Mouse (Mus musculus): ENCODE results near the gene Gm20683. TPM values are rescaled to one million over a fixed set of nuclear protein-coding genes. Genes with fewer than 3 reads are reported as not detected.

The Gm20683 gene
- total and polyA plus RNA-seq, 2 experiments from 2014 or later: 11.9 to 25.8 TPM

- no peak for TF ChIP-seq CTCF (IDR thresholded peaks at IDR 0.05)
- WGBS: 93% methylated on average over 6 of the region's 6 CpGs
- DNase-seq (ENCODE audit: low spot score) (no peak), ATAC-seq (ENCODE audit: low FRiP score) (no peak)
- Histone ChIP-seq H3K4me3 (ENCODE audit: low read depth, low read length) (no peak overlapping the region), H3K9me3 (ENCODE audit: low read length) (no peaks in the 10 kb centered on the region), H3K36me3 (ENCODE audit: insufficient read depth, low read length) (peaks cover 9% of the 10 kb centered on the region), H3K4me2 (ENCODE audit: low read depth, low read length, poor library complexity, severe bottlenecking) (peak overlapping the region; percentile 89; the same call in 1 of the 2 replicates), H3K27me3 (ENCODE audit: insufficient read depth, low read length) (no peaks in the 10 kb centered on the region), H3K9ac (replicated peaks; ENCODE audit: low read length, poor library complexity, severe bottlenecking) (no peak overlapping the region), H3K4me1 (ENCODE audit: insufficient read depth, low read length) (peaks cover 7% of the 10 kb centered on the region; the same call in 1 of the 2 replicates), H3K27ac (ENCODE audit: low read depth, low read length) (no peak overlapping the region)
These were observed 18.7 kb upstream of the Gm20683 start for GRCm38 (mm10) chr17:25860229-25860628.

GRCm38 (mm10) chr17:25844396-25844901 is 2.9 kb upstream of the Gm20683 start, which contains the start of gene Rhot2:
TSS of gene Rhot2 (minus strand) at chr17:25844851.
- ATAC-seq (ENCODE audit: low FRiP score) (peak; percentile 93), DNase-seq (ENCODE audit: low spot score) (peak; percentile 96)
- H3K4me3 ChIP-seq (ENCODE audit: low read depth, low read length): peak within 1 kb of the TSS; percentile 79
- peaks cover 46% of the 10 kb centered on the region for H3K36me3 ChIP-seq (ENCODE audit: insufficient read depth, low read length)
- no peaks in the 10 kb centered on the region for H3K27me3 ChIP-seq (ENCODE audit: insufficient read depth, low read length)
- H3K27ac ChIP-seq (ENCODE audit: low read depth, low read length): peak within 1 kb of the TSS; percentile 80
- peaks cover 9% of the 10 kb centered on the region for H3K4me1 ChIP-seq (ENCODE audit: insufficient read depth, low read length)
- H3K9ac ChIP-seq (replicated peaks; ENCODE audit: low read length, poor library complexity, severe bottlenecking): peak within 1 kb of the TSS; percentile 73
- H3K4me2 ChIP-seq (ENCODE audit: low read depth, low read length, poor library complexity, severe bottlenecking): peak within 1 kb of the TSS; percentile 64
- TF ChIP-seq CTCF (IDR thresholded peaks at IDR 0.05): peak; percentile 91
- no peaks in the 10 kb centered on the region for H3K9me3 ChIP-seq (ENCODE audit: low read length)
- WGBS: 1% methylated on average over 21 of the region's 21 CpGs

- peak; percentile 14 for ATAC-seq (ENCODE audit: low FRiP score)
- H3K36me3 ChIP-seq (ENCODE audit: insufficient read depth, low read length): peaks cover 47% of the 10 kb centered on the region
- peak overlapping the region; percentile 64 for H3K4me2 ChIP-seq (ENCODE audit: low read depth, low read length, poor library complexity, severe bottlenecking)
These were observed 2.3 kb upstream of the Gm20683 start for GRCm38 (mm10) chr17:25843636-25844395.

GRCm38 (mm10) chr17:25843122-25843521 is 1.6 kb upstream of the Gm20683 start:
- no peak for DNase-seq (ENCODE audit: low spot score)
- H3K36me3 ChIP-seq (ENCODE audit: insufficient read depth, low read length): peaks cover 41% of the 10 kb centered on the region
- ATAC-seq (ENCODE audit: low FRiP score): no peak
- H3K27ac ChIP-seq (ENCODE audit: low read depth, low read length): no peak overlapping the region
- no peaks in the 10 kb centered on the region for H3K9me3 ChIP-seq (ENCODE audit: low read length)
- no peaks in the 10 kb centered on the region for H3K27me3 ChIP-seq (ENCODE audit: insufficient read depth, low read length)
- peak overlapping the region; percentile 73 for H3K9ac ChIP-seq (replicated peaks; ENCODE audit: low read length, poor library complexity, severe bottlenecking)
- 96% methylated on average over 4 of the region's 4 CpGs for WGBS
- H3K4me2 ChIP-seq (ENCODE audit: low read depth, low read length, poor library complexity, severe bottlenecking): peak overlapping the region; percentile 64
- no peak for TF ChIP-seq CTCF (IDR thresholded peaks at IDR 0.05)
- peaks cover 9% of the 10 kb centered on the region for H3K4me1 ChIP-seq (ENCODE audit: insufficient read depth, low read length)
- peak overlapping the region; percentile 79 for H3K4me3 ChIP-seq (ENCODE audit: low read depth, low read length)

More at GRCm38 (mm10) chr17:25843636-25844395, 2.3 kb upstream of the Gm20683 start:
- Histone ChIP-seq H3K4me3 (ENCODE audit: low read depth, low read length) (peak overlapping the region; percentile 79), H3K27ac (ENCODE audit: low read depth, low read length) (peak overlapping the region; percentile 80), H3K27me3 (ENCODE audit: insufficient read depth, low read length) (no peaks in the 10 kb centered on the region), H3K9me3 (ENCODE audit: low read length) (no peaks in the 10 kb centered on the region), H3K4me1 (ENCODE audit: insufficient read depth, low read length) (peaks cover 9% of the 10 kb centered on the region), H3K9ac (replicated peaks; ENCODE audit: low read length, poor library complexity, severe bottlenecking) (peak overlapping the region; percentile 73)
- TF ChIP-seq CTCF (IDR thresholded peaks at IDR 0.05): 0 out of 2 replicates have a peak, but pooled peaks have one; percentile 5
- WGBS: 2% methylated on average over 34 of the region's 38 CpGs
- DNase-seq (ENCODE audit: low spot score): no peak

GRCm38 (mm10) chr17:25842509-25842908 is 946 bp upstream of the Gm20683 start:
- DNase-seq (ENCODE audit: low spot score): no peak
- Histone ChIP-seq H3K4me1 (ENCODE audit: insufficient read depth, low read length) (peaks cover 11% of the 10 kb centered on the region), H3K36me3 (ENCODE audit: insufficient read depth, low read length) (peaks cover 38% of the 10 kb centered on the region), H3K4me2 (ENCODE audit: low read depth, low read length, poor library complexity, severe bottlenecking) (no peak overlapping the region), H3K27ac (ENCODE audit: low read depth, low read length) (no peak overlapping the region), H3K4me3 (ENCODE audit: low read depth, low read length) (no peak overlapping the region), H3K9ac (replicated peaks; ENCODE audit: low read length, poor library complexity, severe bottlenecking) (no peak overlapping the region), H3K9me3 (ENCODE audit: low read length) (no peaks in the 10 kb centered on the region), H3K27me3 (ENCODE audit: insufficient read depth, low read length) (no peaks in the 10 kb centered on the region)
- TF ChIP-seq CTCF (IDR thresholded peaks at IDR 0.05): no peak
- 78% methylated on average over 3 of the region's 3 CpGs for WGBS
- ATAC-seq (ENCODE audit: low FRiP score): no peak

- WGBS: over 99% methylated on average over 6 of the region's 6 CpGs
- H3K4me1 ChIP-seq (ENCODE audit: insufficient read depth, low read length): peaks cover 22% of the 10 kb centered on the region
- H3K9me3 ChIP-seq (ENCODE audit: low read length): no peaks in the 10 kb centered on the region
These were observed 1.0 kb downstream of the Gm20683 start for GRCm38 (mm10) chr17:25840519-25840918.

More at GRCm38 (mm10) chr17:25840519-25840918, 1.0 kb downstream of the Gm20683 start:
- Histone ChIP-seq H3K27ac (ENCODE audit: low read depth, low read length) (no peak overlapping the region), H3K36me3 (ENCODE audit: insufficient read depth, low read length) (peaks cover 37% of the 10 kb centered on the region), H3K27me3 (ENCODE audit: insufficient read depth, low read length) (no peaks in the 10 kb centered on the region), H3K9ac (replicated peaks; ENCODE audit: low read length, poor library complexity, severe bottlenecking) (no peak overlapping the region), H3K4me2 (ENCODE audit: low read depth, low read length, poor library complexity, severe bottlenecking) (no peak overlapping the region), H3K4me3 (ENCODE audit: low read depth, low read length) (no peak overlapping the region)
- ATAC-seq (ENCODE audit: low FRiP score) (no peak), DNase-seq (ENCODE audit: low spot score) (no peak)
- TF ChIP-seq CTCF (IDR thresholded peaks at IDR 0.05): no peak

All from midbrain, postnatal 0 days (tissue).